11 mouse cellular contexts compared by ENCODE assay signal in genomic region chr10:61023431-61023830, GRCm38 (mm10).
DNase-seq lines count a peak whose midpoint lies in the region; ATAC-seq and TF ChIP-seq lines count a peak whose summit lies in the region.
"Had no signal": no experiment of that assay in that cellular context is flagged by ENCODE, and none has a peak within 500 bp of the region (broad histone marks: within the 10 kb centered on the region; RNA-seq: fewer than 3 reads in every experiment).

No protein-coding gene starts in this region.

- no peak for TF ChIP-seq CTCF in intestine, postnatal 0 days (IDR thresholded peaks at IDR 0.05; ENCODE audit: low read depth)

- H3K27me3 ChIP-seq in intestine, embryonic 14.5 days (replicated peaks; ENCODE audit: control insufficient read depth, insufficient read depth, low read length), result no peaks in the 10 kb centered on the region
- H3K27me3 ChIP-seq in intestine, postnatal 0 days (replicated peaks; ENCODE audit: control insufficient read depth, insufficient read depth, low read length), result no peaks in the 10 kb centered on the region

- H3K4me3 ChIP-seq in intestine, embryonic 14.5 days (ENCODE audit: low read depth, low read length), result no peak overlapping the region
- no peak overlapping the region for H3K4me3 ChIP-seq in intestine, postnatal 0 days (ENCODE audit: low read depth, low read length)
- H3K4me3 ChIP-seq: forebrain, embryonic 10.5 days; heart, embryonic 15.5 days had no signal

- peak; percentile 77 for DNase-seq in intestine, embryonic 14.5 days (ENCODE audit: low spot score)
- DNase-seq in 3T3-L1 (ENCODE audit: low read depth, low spot score) (peak; percentile 42), NIH3T3 (ENCODE audit: low read depth) (peak; percentile 65)
- DNase-seq in hindlimb bud, embryonic 11.5 days (ENCODE audit: extremely low spot score, low read depth, low spot score), result peak; percentile 46
- DNase-seq in right cerebral cortex, adult 2 months (ENCODE audit: low spot score in 2 of 2), result no peak
- no peak for DNase-seq in left cerebral cortex, adult 8-10 months (ENCODE audit: low spot score in 2 of 2)
- DNase-seq: cerebellum, postnatal 14 days; gastrocnemius, postnatal 10 days had no signal

- ATAC-seq in intestine, embryonic 14.5 days (replicated peaks; ENCODE audit: low FRiP score, low TSS enrichment, low read depth), result no peak
- ATAC-seq in intestine, postnatal 0 days, result no peak

- H3K9me3 ChIP-seq in intestine, embryonic 14.5 days (ENCODE audit: control insufficient read depth, low read length), result no peaks in the 10 kb centered on the region
- H3K9me3 ChIP-seq in intestine, postnatal 0 days (ENCODE audit: control insufficient read depth), result no peaks in the 10 kb centered on the region
- H3K9me3 ChIP-seq: forebrain, embryonic 10.5 days; heart, embryonic 15.5 days had no signal

- H3K4me2 ChIP-seq in intestine, embryonic 14.5 days (ENCODE audit: low read length), result no peak overlapping the region
- no peak overlapping the region for H3K4me2 ChIP-seq in intestine, postnatal 0 days (replicated peaks; ENCODE audit: low read depth)
- H3K4me2 ChIP-seq: heart, embryonic 15.5 days had no signal

- H3K4me1 ChIP-seq in intestine, embryonic 14.5 days (replicated peaks; ENCODE audit: control insufficient read depth, insufficient read depth, low read length), result no peaks in the 10 kb centered on the region
- no peaks in the 10 kb centered on the region for H3K4me1 ChIP-seq in intestine, postnatal 0 days (replicated peaks; ENCODE audit: control insufficient read depth, insufficient read depth, low read length)

- H3K9ac ChIP-seq in intestine, embryonic 14.5 days (ENCODE audit: low read length), result no peak overlapping the region
- H3K9ac ChIP-seq in intestine, postnatal 0 days (ENCODE audit: low read depth, low read length), result no peak overlapping the region
- H3K9ac ChIP-seq: heart, embryonic 15.5 days had no signal

- WGBS in intestine, embryonic 14.5 days, result 27% methylated on average over 7 of the region's 7 CpGs
- WGBS in intestine, postnatal 0 days, result 26% methylated on average over 7 of the region's 7 CpGs

- no peak overlapping the region for H3K27ac ChIP-seq in intestine, embryonic 14.5 days (ENCODE audit: low read depth)
- H3K27ac ChIP-seq in intestine, postnatal 0 days (ENCODE audit: low read depth, low read length), result no peak overlapping the region
- H3K27ac ChIP-seq: forebrain, embryonic 10.5 days; heart, embryonic 15.5 days had no signal

- H3K36me3 ChIP-seq in intestine, embryonic 14.5 days (ENCODE audit: control insufficient read depth, insufficient read depth, low read length), result no peaks in the 10 kb centered on the region
- H3K36me3 ChIP-seq in intestine, postnatal 0 days (ENCODE audit: control insufficient read depth, insufficient read depth), result no peaks in the 10 kb centered on the region
- H3K36me3 ChIP-seq: forebrain, embryonic 10.5 days; heart, embryonic 15.5 days had no signal

Comparison
In these comparisons a context has a peak if more than half of its experiments do, and no peak if none do; other contexts are left out.
1. DNase-seq: peak in intestine, embryonic 14.5 days (single experiment), 3T3-L1 (single experiment), NIH3T3 (single experiment) and hindlimb bud, embryonic 11.5 days (single experiment); none in right cerebral cortex, adult 2 months (0 of 2) and left cerebral cortex, adult 8-10 months (0 of 2).